Mouse (Mus musculus) adipocyte (in vitro differentiated cells): ENCODE data around the gene Igll1.
"Not testable (repeated sequence)": the region's sequence is repeated elsewhere in the genome, so short reads cannot be mapped to it uniquely, and the experiment has no call there.

Experiments
- DNase-seq: peaks from one replicate; pipeline ENCODE4 v3.0.0-alpha.2; 2016; ENCODE audit warnings: low spot score

Gene Igll1

GRCm38 (mm10) chr16:16863978-16864377, at the start of gene Igll1:
TSS of gene Igll1 (minus strand) at chr16:16863985.
- DNase-seq: no peak

- no peak for DNase-seq
These were observed 49.7 kb upstream of the Igll1 start for GRCm38 (mm10) chr16:16913440-16913839.

- peak; percentile 82 for DNase-seq
These were observed 48.1 kb upstream of the Igll1 start for GRCm38 (mm10) chr16:16911641-16912597.

- DNase-seq: no peak
These were observed 44.0 kb upstream of the Igll1 start for GRCm38 (mm10) chr16:16907799-16908198.

GRCm38 (mm10) chr16:16903188-16903587, 39.4 kb upstream of the Igll1 start:
- no peak for DNase-seq

GRCm38 (mm10) chr16:16902329-16902728, 38.5 kb upstream of the Igll1 start:
- DNase-seq: no peak

- no peak for DNase-seq
These were observed 33.3 kb upstream of the Igll1 start for GRCm38 (mm10) chr16:16897056-16897584.

- DNase-seq: peak; percentile 98
These were observed 32.7 kb upstream of the Igll1 start, which contains the start of gene Ppm1f for GRCm38 (mm10) chr16:16896382-16897055. TSS of gene Ppm1f (plus strand) at chr16:16896469.

- DNase-seq: no peak
These were observed 32.2 kb upstream of the Igll1 start for GRCm38 (mm10) chr16:16896015-16896381.

- no peak for DNase-seq
These were observed 28.6 kb upstream of the Igll1 start for GRCm38 (mm10) chr16:16892366-16892765.

- no peak for DNase-seq
These were observed 24.6 kb upstream of the Igll1 start for GRCm38 (mm10) chr16:16888341-16888740.

GRCm38 (mm10) chr16:16879025-16879424, 15.2 kb upstream of the Igll1 start:
- DNase-seq: no peak

- DNase-seq: peak; percentile 98
These were observed 7.0 kb upstream of the Igll1 start, which contains the start of the genes Top3b and Vpreb1 for GRCm38 (mm10) chr16:16870617-16871331. TSS of gene Top3b (plus strand) at chr16:16870736. TSS of gene Vpreb1 (minus strand) at chr16:16870843.

GRCm38 (mm10) chr16:16870241-16870616, 6.4 kb upstream of the Igll1 start:
- DNase-seq: no peak

- DNase-seq: peak; percentile 23
These were observed 2.1 kb upstream of the Igll1 start for GRCm38 (mm10) chr16:16865696-16866561.

- DNase-seq: no peak
These were observed 1.4 kb upstream of the Igll1 start for GRCm38 (mm10) chr16:16865217-16865616.

GRCm38 (mm10) chr16:16862288-16862687, 1.5 kb downstream of the Igll1 start:
- no peak for DNase-seq

GRCm38 (mm10) chr16:16856731-16857476, 6.9 kb downstream of the Igll1 start:
- no peak for DNase-seq

- not testable (repeated sequence) for DNase-seq
These were observed 7.7 kb downstream of the Igll1 start for GRCm38 (mm10) chr16:16856054-16856453.

GRCm38 (mm10) chr16:16855541-16855940, 8.2 kb downstream of the Igll1 start:
- no peak for DNase-seq
